Mouse (Mus musculus) ES-E14 (cell line): ENCODE results near the gene Zfp451.

Experiments used
- CHD2 ChIP-seq: IDR thresholded peaks from 2 replicates; pipeline ENCODE4 v1.6.1; 2014; ENCODE audit warnings: mild to moderate bottlenecking, low read depth, low read length, inconsistent platforms
- MAFK ChIP-seq: IDR thresholded peaks from 2 replicates; pipeline ENCODE4 v1.6.1; 2014; ENCODE audit warnings: mild to moderate bottlenecking, low read depth, low read length, inconsistent platforms; ENCODE audit not compliant: insufficient read depth
- ZC3H11A ChIP-seq: IDR thresholded peaks from 2 replicates; pipeline ENCODE4 v1.6.1; 2012; ENCODE audit warnings: low read depth, mild to moderate bottlenecking, inconsistent platforms, low read length, borderline replicate concordance
- ZNF384 ChIP-seq: IDR thresholded peaks from 2 replicates; pipeline ENCODE4 v1.6.1; 2012; ENCODE audit warnings: low read depth, low read length, inconsistent platforms

DNA sequence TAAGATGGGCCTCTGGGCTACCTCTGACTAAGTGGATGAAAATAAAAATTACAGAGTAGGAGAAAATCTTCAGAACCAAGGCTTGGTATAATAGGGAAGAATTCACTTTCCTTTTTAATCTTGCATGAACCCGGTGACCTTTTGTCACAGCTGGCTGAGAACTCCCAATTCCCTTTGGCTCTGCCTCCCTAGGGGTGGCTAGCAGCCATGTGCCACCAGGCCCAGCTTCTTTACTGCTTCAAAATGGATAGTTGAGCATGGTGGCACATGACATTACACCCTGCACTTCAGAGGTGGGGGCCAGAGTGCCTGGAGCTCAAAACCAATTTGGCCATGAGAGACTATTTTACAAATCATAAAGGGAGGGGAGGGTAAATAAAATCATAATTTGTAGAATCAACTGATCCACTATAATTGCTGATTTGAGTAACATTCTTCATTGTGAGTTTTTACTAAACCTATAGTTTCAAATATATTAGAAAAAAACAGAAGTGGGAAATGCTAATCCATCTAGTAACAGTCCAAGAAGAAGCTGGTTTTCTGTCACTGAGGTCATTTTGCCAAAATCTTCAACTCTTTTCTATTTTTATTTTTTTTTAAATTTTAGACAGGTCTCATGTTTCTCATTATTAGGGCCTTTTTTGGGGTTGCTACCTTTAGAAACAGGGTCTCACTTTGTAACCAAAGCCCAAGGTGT, 46.2 kb downstream of the Zfp451 start:
- no peak for TF ChIP-seq MAFK
- TF ChIP-seq ZNF384, result no peak
- TF ChIP-seq CHD2, result no peak
- TF ChIP-seq ZC3H11A, result no peak
